Mouse (Mus musculus) intestine, embryonic 16.5 days (tissue): ENCODE results near the gene Sgms1. TPM values are rescaled to one million over a fixed set of nuclear protein-coding genes. Genes with fewer than 3 reads are reported as not detected.

ENCODE experiments used
- ATAC-seq: fragments of 200-750 bp; cut with Nextera tagmentation; 2 replicates; pipeline ENCODE4 v1.8.0; 2017; ENCODE audit warnings: moderate TSS enrichment, moderate library complexity
- H3K27ac ChIP-seq: fragments of 300-500 bp; sonication (generic); 2 replicates; pipeline ENCODE4 v1.5.1; 2014; ENCODE audit warnings: mild to moderate bottlenecking, low read length
- H3K27me3 ChIP-seq: fragments of 300-500 bp; sonication (generic); replicated peaks from 2 replicates; pipeline ENCODE4 v1.6.1; 2014; ENCODE audit warnings: low read length, control low read depth, mixed read lengths; ENCODE audit not compliant: control insufficient read depth, insufficient read depth
- H3K36me3 ChIP-seq: fragments of 300-500 bp; sonication (generic); 2 replicates; pipeline ENCODE4 v1.6.1; 2014; ENCODE audit warnings: low read length, control low read depth; ENCODE audit not compliant: control insufficient read depth, insufficient read depth
- H3K4me1 ChIP-seq: fragments of 300-500 bp; sonication (generic); 2 replicates; pipeline ENCODE4 v1.6.1; 2014; ENCODE audit warnings: low read length, control low read depth, mixed read lengths; ENCODE audit not compliant: control insufficient read depth, insufficient read depth
- H3K4me2 ChIP-seq: fragments of 300-500 bp; sonication (generic); 2 replicates; pipeline ENCODE4 v1.6.1; 2014; ENCODE audit warnings: low read depth, low read length, control low read depth
- H3K4me3 ChIP-seq: fragments of 300-500 bp; sonication (generic); 2 replicates; pipeline ENCODE4 v1.5.1; 2014; ENCODE audit warnings: mild to moderate bottlenecking, low read length
- H3K9ac ChIP-seq: fragments of 300-500 bp; sonication (generic); 2 replicates; pipeline ENCODE4 v1.6.1; 2014; ENCODE audit warnings: low read depth, low read length
- H3K9me3 ChIP-seq: fragments of 300-500 bp; sonication (generic); 2 replicates; pipeline ENCODE4 v1.6.1; 2016; ENCODE audit warnings: low read length, control low read depth; ENCODE audit not compliant: control insufficient read depth
- WGBS: fragments of 180-500 bp; shearing (Covaris S2); extraction: QIAGEN DNeasy Blood & Tissue Kit; methylation state at CpG from one replicate; pipeline ENCODE4 v1.1.7; 2014; 5-methylcytosine and 5-hydroxymethylcytosine counted together
- polyA plus RNA-seq: library from polyadenylated mRNA; unstranded; fragments of >200 nt; fragmentation: Nextera tagmentation; extraction: Ambion mirVana; gene quantifications from 2 replicates; pipeline ENCODE4 v1.2.1, GENCODE M21; 2015

Sgms1 gene
- polyA plus RNA-seq, 1 experiment from 2014 or later, result 33.1 TPM

- Histone ChIP-seq H3K27ac (no peak overlapping the region), H3K9me3 (no peaks in the 10 kb centered on the region), H3K4me3 (no peak overlapping the region), H3K9ac (no peak overlapping the region), H3K4me2 (no peak overlapping the region), H3K27me3 (no peaks in the 10 kb centered on the region), H3K4me1 (peaks cover 25% of the 10 kb centered on the region), H3K36me3 (no peaks in the 10 kb centered on the region)
- WGBS, result 79% methylated on average over 7 of the region's 7 CpGs
- no peak for ATAC-seq
Measured at GRCm38 (mm10) chr19:32296863-32297262, 92.7 kb downstream of the Sgms1 start.

GRCm38 (mm10) chr19:32295581-32295980 is 93.9 kb downstream of the Sgms1 start:
- Histone ChIP-seq H3K4me1 (peaks cover 23% of the 10 kb centered on the region), H3K9me3 (no peaks in the 10 kb centered on the region), H3K36me3 (no peaks in the 10 kb centered on the region), H3K9ac (no peak overlapping the region), H3K4me2 (no peak overlapping the region), H3K4me3 (no peak overlapping the region), H3K27me3 (no peaks in the 10 kb centered on the region), H3K27ac (no peak overlapping the region)
- 72% methylated on average over 7 of the region's 7 CpGs for WGBS
- ATAC-seq, result no peak

- Histone ChIP-seq H3K4me1 (peaks cover 16% of the 10 kb centered on the region), H3K9ac (no peak overlapping the region), H3K4me2 (no peak overlapping the region), H3K27ac (no peak overlapping the region), H3K4me3 (no peak overlapping the region), H3K27me3 (no peaks in the 10 kb centered on the region), H3K36me3 (no peaks in the 10 kb centered on the region), H3K9me3 (no peaks in the 10 kb centered on the region)
- 74% methylated on average over 12 of the region's 12 CpGs for WGBS
- ATAC-seq, result peak; percentile 34; the same call in 1 of the 2 replicates
Measured at GRCm38 (mm10) chr19:32292782-32293776, 96.4 kb downstream of the Sgms1 start.

- Histone ChIP-seq H3K27ac (no peak overlapping the region), H3K4me1 (peaks cover 14% of the 10 kb centered on the region; the same call in 1 of the 2 replicates), H3K4me2 (no peak overlapping the region), H3K4me3 (no peak overlapping the region), H3K9ac (no peak overlapping the region), H3K9me3 (no peaks in the 10 kb centered on the region), H3K36me3 (no peaks in the 10 kb centered on the region), H3K27me3 (no peaks in the 10 kb centered on the region)
- WGBS, result 59% methylated on average over 12 of the region's 12 CpGs
- peak; percentile 45; the same call in 1 of the 2 replicates for ATAC-seq
Measured at GRCm38 (mm10) chr19:32292067-32292739, 97.3 kb downstream of the Sgms1 start.

- Histone ChIP-seq H3K4me1 (peaks cover 14% of the 10 kb centered on the region; the same call in 1 of the 2 replicates), H3K27ac (no peak overlapping the region), H3K36me3 (no peaks in the 10 kb centered on the region), H3K4me2 (no peak overlapping the region), H3K4me3 (no peak overlapping the region), H3K9ac (no peak overlapping the region), H3K27me3 (no peaks in the 10 kb centered on the region), H3K9me3 (no peaks in the 10 kb centered on the region)
- 85% methylated on average over 5 of the region's 5 CpGs for whole genome bisulfite sequencing
- ATAC-seq, result no peak
Measured at GRCm38 (mm10) chr19:32291130-32291529, 98.4 kb downstream of the Sgms1 start.

GRCm38 (mm10) chr19:32288895-32289294 is 100.6 kb downstream of the Sgms1 start:
- WGBS, result 61% methylated on average over 5 of the region's 5 CpGs
- Histone ChIP-seq H3K36me3 (no peaks in the 10 kb centered on the region), H3K4me2 (no peak overlapping the region), H3K4me1 (peaks cover 14% of the 10 kb centered on the region; the same call in 1 of the 2 replicates), H3K4me3 (no peak overlapping the region), H3K27ac (no peak overlapping the region), H3K9me3 (no peaks in the 10 kb centered on the region), H3K27me3 (no peaks in the 10 kb centered on the region), H3K9ac (no peak overlapping the region)
- no peak for ATAC-seq

GRCm38 (mm10) chr19:32287839-32288238 is 101.7 kb downstream of the Sgms1 start:
- H3K4me2 ChIP-seq, result no peak overlapping the region
- no peaks in the 10 kb centered on the region for H3K27me3 ChIP-seq
- no peak overlapping the region for H3K4me3 ChIP-seq
- ATAC-seq, result no peak
- WGBS, result 61% methylated on average over 3 of the region's 3 CpGs
- H3K9ac ChIP-seq, result no peak overlapping the region
- H3K4me1 ChIP-seq, result peaks cover 7% of the 10 kb centered on the region; the same call in 1 of the 2 replicates
- no peak overlapping the region for H3K27ac ChIP-seq
- no peaks in the 10 kb centered on the region for H3K36me3 ChIP-seq
- H3K9me3 ChIP-seq, result no peaks in the 10 kb centered on the region

GRCm38 (mm10) chr19:32285455-32285831 is 104.1 kb downstream of the Sgms1 start:
- Histone ChIP-seq H3K27me3 (no peaks in the 10 kb centered on the region), H3K27ac (no peak overlapping the region), H3K4me3 (no peak overlapping the region), H3K4me1 (peaks cover 6% of the 10 kb centered on the region), H3K4me2 (no peak overlapping the region), H3K9me3 (no peaks in the 10 kb centered on the region), H3K36me3 (no peaks in the 10 kb centered on the region), H3K9ac (no peak overlapping the region)
- no peak for ATAC-seq
- 82% methylated on average over 3 of the region's 3 CpGs for WGBS

GRCm38 (mm10) chr19:32284681-32285454 is 104.6 kb downstream of the Sgms1 start:
- no peak overlapping the region for H3K27ac ChIP-seq
- H3K27me3 ChIP-seq, result no peaks in the 10 kb centered on the region
- no peaks in the 10 kb centered on the region for H3K9me3 ChIP-seq
- H3K4me3 ChIP-seq, result no peak overlapping the region
- peaks cover 6% of the 10 kb centered on the region for H3K4me1 ChIP-seq
- no peaks in the 10 kb centered on the region for H3K36me3 ChIP-seq
- ATAC-seq, result no peak
- no peak overlapping the region for H3K4me2 ChIP-seq
- no peak overlapping the region for H3K9ac ChIP-seq
- WGBS, result 91% methylated on average over 5 of the region's 5 CpGs
